Mouse (Mus musculus) erythroid progenitor cell, adult 5-6 weeks (primary cell): ENCODE data around the gene Sec1. TPM values are rescaled to one million over a fixed set of nuclear protein-coding genes. Genes with fewer than 3 reads are reported as not detected.

Source experiments
- ATAC-seq: replicated peaks from 2 replicates; pipeline ENCODE4 v1.8.0; 2016; ENCODE audit warnings: moderate number of reproducible peaks, mild to moderate bottlenecking, moderate TSS enrichment, inconsistent platforms; ENCODE audit not compliant: poor library complexity, low FRiP score, severe bottlenecking
- total RNA-seq, 2 experiments: library from RNA; stranded (forward) in 1 of 2; stranded (reverse) in 1 of 2; fragments of 150-400 nt in 1 of 2; fragments of 186-747, 209-891 nt in 1 of 2; gene quantifications; 2 replicates each; pipeline versions ENCODE4 v1.2.3 to v1.2.4; 2015 to 2017; ENCODE audit warnings: low replicate concordance in 2 of 2

Gene Sec1
- total RNA-seq (2015; ENCODE audit: low replicate concordance) (not detected in 2 replicates), total RNA-seq (2017; ENCODE audit: low replicate concordance) (not detected in 2 replicates)

- ATAC-seq, result no peak
These were observed at the start of gene Sec1 for GRCm38 (mm10) chr7:45693921-45694591. Gene Sec1, minus strand, starts transcription at chr7:45694402.

DNA sequence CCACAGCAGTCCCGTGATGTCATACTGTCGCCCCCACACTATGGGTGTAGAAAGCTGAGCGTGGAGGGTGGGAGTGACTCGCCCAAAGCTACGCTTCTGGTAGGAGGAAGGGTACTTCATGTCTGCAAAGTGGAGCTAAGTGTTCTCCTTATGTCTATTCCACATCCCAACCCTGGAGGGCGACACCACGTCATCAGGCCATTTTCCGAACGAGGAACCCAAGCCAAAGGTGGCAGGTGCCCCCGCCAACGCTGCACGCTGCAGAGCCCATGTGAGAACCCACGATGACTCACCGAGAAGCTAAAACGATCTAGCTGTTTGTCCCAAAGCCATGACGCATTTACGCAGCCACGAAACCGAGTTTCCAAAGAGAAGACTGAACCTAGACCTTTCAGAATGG lies 48.1 kb upstream of the Sec1 start:
- ATAC-seq, result no peak

DNA sequence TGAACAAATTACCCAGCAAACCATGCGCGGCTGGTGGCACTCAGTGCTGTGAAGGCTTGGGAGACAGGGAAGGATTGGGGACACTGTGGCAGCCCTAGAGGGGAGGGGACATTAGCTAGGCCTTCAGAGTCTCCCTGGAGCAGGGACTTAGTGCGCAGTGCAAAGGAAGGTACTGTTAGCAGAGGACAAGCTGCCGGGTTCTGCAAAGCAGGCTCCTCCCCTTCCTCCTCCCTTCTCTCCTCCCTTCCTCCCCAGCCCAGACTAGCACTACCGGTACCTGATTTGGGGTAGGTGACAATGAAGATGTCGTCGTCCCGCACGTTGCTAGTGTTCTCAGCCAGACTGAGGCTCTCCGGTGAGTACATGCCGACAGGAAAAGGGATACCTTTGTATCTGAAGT lies 47.6 kb upstream of the Sec1 start:
- no peak for ATAC-seq

- no peak for ATAC-seq
These were observed 47.1 kb upstream of the Sec1 start for GRCm38 (mm10) chr7:45741308-45741707.

DNA sequence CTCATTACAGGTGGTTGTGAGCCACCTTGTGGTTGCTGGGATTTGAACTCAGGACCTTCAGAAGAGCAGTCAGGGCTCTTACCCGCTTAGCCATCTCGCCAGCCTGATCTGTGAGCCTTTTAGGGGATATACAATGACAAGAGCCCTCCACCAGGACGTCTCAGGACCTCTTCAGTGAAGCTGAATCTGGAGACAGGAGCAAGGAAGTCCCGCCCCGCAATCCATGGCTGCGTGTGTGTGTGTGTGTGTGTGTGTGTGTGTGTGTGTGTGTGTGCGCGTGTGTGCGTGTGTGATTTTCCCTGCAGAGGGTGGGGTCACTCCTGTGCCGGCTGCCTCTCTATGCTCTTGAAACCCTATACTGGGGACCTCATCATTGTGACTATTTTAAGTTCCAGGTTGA lies 45.6 kb upstream of the Sec1 start:
- ATAC-seq, result no peak

DNA sequence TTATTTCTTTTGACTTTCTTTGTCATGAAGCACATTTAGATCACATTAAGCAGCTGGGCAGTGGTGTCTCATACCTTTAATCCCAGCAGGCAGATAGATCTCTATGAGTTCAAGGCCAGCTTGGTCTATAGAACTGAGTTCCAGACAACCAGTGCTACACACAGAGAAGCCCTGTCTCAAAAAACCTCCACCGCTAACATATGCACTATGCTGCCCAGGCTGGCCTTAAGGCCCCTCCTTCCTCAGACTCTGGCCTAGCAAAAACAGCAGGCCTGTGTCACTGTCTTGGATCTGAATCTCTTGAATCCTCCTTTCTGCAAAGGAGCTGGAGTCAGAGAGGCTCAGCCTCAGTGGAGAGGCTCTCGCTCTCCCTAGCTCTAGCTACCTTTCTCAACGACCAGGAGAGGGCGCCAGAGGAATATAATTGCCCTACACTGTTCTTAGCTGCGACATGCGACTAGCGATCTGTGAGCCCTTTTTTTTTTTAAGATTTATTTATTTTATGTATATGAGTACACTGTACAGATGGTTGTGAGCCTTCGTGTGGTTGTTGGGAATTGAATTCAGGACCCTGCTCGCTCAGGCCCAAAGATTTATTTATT lies 45.1 kb upstream of the Sec1 start:
- ATAC-seq, result peak; percentile 88

- ATAC-seq, result no peak
These were observed 39.3 kb upstream of the Sec1 start for GRCm38 (mm10) chr7:45733477-45733876.

GRCm38 (mm10) chr7:45730727-45731431 lies 36.7 kb upstream of the Sec1 start:
- peak; percentile 48; the same call in 1 of the 2 replicates for ATAC-seq

DNA sequence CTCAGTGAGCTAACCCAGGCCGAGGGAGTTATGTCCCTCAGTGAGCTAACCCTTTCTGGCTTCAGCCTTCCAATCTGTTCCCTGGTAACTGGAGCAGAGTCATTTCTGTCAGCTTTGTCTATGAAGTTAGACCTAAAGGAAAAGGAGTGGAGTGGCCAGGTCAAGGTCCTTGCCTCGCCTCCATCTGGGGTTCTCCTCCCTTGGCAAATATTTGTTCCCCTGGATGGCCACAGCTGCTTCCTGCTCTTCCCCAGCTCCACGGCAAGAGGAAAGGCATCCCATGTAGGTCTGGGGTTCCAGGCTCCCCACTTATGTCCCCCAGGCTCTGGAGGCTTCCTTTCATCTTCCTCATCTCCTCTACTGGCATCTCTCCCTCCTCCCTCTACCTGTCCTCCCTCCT lies 33.4 kb upstream of the Sec1 start:
- no peak for ATAC-seq

GRCm38 (mm10) chr7:45726419-45726818 lies 32.2 kb upstream of the Sec1 start:
- ATAC-seq, result no peak

- ATAC-seq, result no peak
These were observed 31.5 kb upstream of the Sec1 start, which contains the start of gene Spaca4 for GRCm38 (mm10) chr7:45725713-45726112. Gene Spaca4, minus strand, starts transcription at chr7:45725813.

DNA sequence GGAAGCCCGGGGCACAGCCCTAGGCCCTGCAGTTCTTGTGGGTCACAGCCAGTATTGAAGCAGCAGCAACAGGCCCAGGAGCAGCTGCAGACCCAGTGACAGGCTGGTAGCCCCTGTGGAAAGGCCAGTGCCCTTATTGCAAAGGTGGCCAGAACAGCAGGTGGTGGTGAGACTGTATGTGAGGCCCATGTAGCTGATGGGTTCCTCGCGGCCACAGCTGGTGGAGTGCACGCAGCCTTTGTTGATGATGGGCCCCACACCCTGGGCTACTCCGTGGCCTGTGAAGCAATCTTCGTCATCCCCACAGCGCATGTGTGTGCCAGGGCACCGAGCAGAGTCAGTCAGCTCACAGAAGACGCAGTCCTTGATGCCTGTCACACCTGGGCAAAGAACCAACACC lies 30.9 kb upstream of the Sec1 start:
- no peak for ATAC-seq

DNA sequence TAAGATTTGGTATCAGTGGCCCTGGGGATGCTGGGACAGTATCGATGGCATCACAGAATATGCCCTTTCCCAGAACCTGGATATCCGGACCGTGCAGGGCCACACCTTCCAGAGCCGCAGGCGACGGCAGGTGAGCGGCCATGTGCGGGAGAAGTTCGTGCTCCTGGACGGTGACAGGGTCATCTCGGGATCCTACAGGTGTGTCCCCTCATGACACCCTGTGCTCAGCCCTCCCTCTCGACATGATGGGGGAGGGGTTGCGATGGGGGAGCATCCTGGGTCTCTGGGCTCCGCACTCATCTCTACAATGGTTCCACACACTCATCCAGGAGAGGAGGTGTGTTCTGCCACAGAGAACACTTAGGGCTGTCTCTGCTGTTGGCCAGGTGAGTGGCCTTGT lies 29.6 kb upstream of the Sec1 start:
- ATAC-seq, result no peak

- ATAC-seq, result no peak
These were observed 29.1 kb upstream of the Sec1 start for GRCm38 (mm10) chr7:45723301-45723700.

GRCm38 (mm10) chr7:45722348-45722713 lies 28.1 kb upstream of the Sec1 start:
- ATAC-seq, result no peak

DNA sequence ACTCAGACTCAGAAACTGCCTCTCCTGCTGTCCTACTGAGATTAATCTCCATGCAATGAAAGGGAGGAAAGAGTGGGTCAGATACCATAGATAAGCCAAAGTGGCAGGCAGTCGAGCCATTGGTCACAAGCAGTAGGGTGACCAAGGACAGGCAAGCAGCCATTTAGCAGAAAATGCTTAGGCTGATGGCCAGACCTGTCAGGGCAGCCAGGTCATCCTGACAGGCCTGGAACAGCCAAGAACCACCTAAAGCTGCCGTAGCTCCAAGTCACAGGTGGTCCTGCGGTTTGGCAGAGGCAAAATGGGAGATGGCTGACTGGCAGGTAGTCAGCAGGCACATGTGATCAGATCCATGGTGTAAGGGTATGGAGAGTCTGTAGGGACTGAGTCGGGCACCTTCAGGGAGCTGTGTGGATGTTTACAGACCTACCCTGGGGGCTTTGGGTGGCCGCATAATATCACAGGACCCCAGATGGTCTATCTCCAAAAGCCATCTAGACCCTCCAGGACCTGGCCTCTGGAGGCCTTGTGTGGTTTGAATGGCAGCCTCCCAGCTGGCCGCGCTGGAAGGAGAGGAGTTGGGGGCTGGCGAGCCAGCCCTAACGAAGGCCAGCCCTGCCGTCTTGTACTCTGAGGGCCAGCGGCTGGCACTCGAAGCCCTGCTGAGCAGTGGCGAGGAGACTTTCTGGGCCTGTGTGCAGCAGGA lies 27.6 kb upstream of the Sec1 start:
- ATAC-seq, result no peak

- no peak for ATAC-seq
These were observed 27.0 kb upstream of the Sec1 start for GRCm38 (mm10) chr7:45721234-45721571.

GRCm38 (mm10) chr7:45720413-45721233 lies 26.4 kb upstream of the Sec1 start, which contains the start of gene Fam83e:
Gene Fam83e, plus strand, starts transcription at chr7:45721212.
- no peak for ATAC-seq

DNA sequence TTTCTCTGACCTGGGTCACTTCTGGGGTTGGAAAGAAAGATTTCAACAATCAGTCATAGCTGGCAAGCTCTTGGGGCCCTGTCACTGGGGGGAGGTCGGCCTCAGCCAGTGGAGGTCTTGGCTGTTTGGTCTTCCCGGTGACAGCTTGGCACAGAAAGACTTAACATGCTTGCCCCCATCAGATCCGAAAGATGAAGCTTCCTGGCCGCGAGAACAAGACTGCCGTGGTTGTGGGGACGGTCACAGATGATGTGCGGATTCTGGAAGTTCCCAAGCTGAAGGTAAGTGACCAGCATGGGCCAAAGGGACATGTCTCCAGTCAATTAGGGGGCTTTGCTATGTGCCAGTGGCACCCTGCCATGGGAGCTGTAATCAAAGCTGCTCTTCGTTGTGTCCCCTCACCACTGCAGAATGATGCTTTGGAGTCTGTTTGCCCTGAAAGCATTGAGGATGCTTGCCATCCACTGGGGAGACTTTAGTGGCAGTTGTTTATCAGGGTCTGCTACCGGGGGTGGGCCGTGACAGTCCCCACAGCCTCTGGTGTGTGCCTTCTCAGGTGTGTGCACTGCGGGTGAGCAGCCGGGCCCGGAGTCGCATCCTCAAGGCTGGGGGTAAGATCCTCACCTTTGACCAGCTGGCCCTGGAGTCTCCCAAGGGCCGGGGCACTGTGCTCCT lies 25.7 kb upstream of the Sec1 start:
- ATAC-seq, result no peak
